Mouse (Mus musculus): ENCODE measurements around the gene Bin2. TPM values are rescaled to one million over a fixed set of nuclear protein-coding genes. Genes with fewer than 3 reads are reported as not detected.

Gene Bin2
- polyA plus RNA-seq (2014; fragmentation: Illumina TruSeq; extraction: RNeasy Lipid Tissue Mini Kit (QIAGEN cat#74804); ENCODE audit: low read depth, low replicate concordance) = 4.3 TPM

GRCm38 (mm10) chr15:100669337-100669736 is at the start of gene Bin2:
Gene Bin2 (minus strand): TSS chr15:100669553.

GRCm38 (mm10) chr15:100687430-100687971 is 18.1 kb upstream of the Bin2 start, which contains the start of gene Cela1:
Gene Cela1 (minus strand): TSS chr15:100687921.

GRCm38 (mm10) chr15:100636700-100637501 is 32.5 kb downstream of the Bin2 start, which contains the start of gene Smagp:
Gene Smagp (minus strand): TSS chr15:100636940.

GRCm38 (mm10) chr15:100614996-100615824 is 54.1 kb downstream of the Bin2 start, which contains the start of gene Dazap2:
Gene Dazap2 (plus strand): TSS chr15:100615349.

GRCm38 (mm10) chr15:100599276-100600046 is 69.9 kb downstream of the Bin2 start, which contains the start of gene Pou6f1:
Gene Pou6f1 (minus strand): TSS chr15:100599984.

Other genes with a start within 250 kb of the Bin2 start
- 0.50 TPM for gene Gm5475, start 247.4 kb downstream of the Bin2 start, polyA plus RNA-seq (2014; fragmentation: Illumina TruSeq; extraction: RNeasy Lipid Tissue Mini Kit (QIAGEN cat#74804); ENCODE audit: low read depth, low replicate concordance)
- gene Slc11a2, start 244.5 kb downstream of the Bin2 start, polyA plus RNA-seq (2014; fragmentation: Illumina TruSeq; extraction: RNeasy Lipid Tissue Mini Kit (QIAGEN cat#74804); ENCODE audit: low read depth, low replicate concordance) = 59.2 TPM
- gene Letmd1, start 200.5 kb downstream of the Bin2 start, polyA plus RNA-seq (2014; fragmentation: Illumina TruSeq; extraction: RNeasy Lipid Tissue Mini Kit (QIAGEN cat#74804); ENCODE audit: low read depth, low replicate concordance) = 33.7 TPM
- 5.0 TPM for gene Csrnp2, start 174.1 kb downstream of the Bin2 start, polyA plus RNA-seq (2014; fragmentation: Illumina TruSeq; extraction: RNeasy Lipid Tissue Mini Kit (QIAGEN cat#74804); ENCODE audit: low read depth, low replicate concordance)
- 19.3 TPM for gene Tfcp2, start 117.5 kb downstream of the Bin2 start, polyA plus RNA-seq (2014; fragmentation: Illumina TruSeq; extraction: RNeasy Lipid Tissue Mini Kit (QIAGEN cat#74804); ENCODE audit: low read depth, low replicate concordance)
- gene Pou6f1, start 69.6 kb downstream of the Bin2 start, polyA plus RNA-seq (2014; fragmentation: Illumina TruSeq; extraction: RNeasy Lipid Tissue Mini Kit (QIAGEN cat#74804); ENCODE audit: low read depth, low replicate concordance) = 42.7 TPM
- 271 TPM for gene Dazap2, start 54.2 kb downstream of the Bin2 start, polyA plus RNA-seq (2014; fragmentation: Illumina TruSeq; extraction: RNeasy Lipid Tissue Mini Kit (QIAGEN cat#74804); ENCODE audit: low read depth, low replicate concordance)
- gene Smagp, start 32.6 kb downstream of the Bin2 start, polyA plus RNA-seq (2014; fragmentation: Illumina TruSeq; extraction: RNeasy Lipid Tissue Mini Kit (QIAGEN cat#74804); ENCODE audit: low read depth, low replicate concordance) = 77.1 TPM
- gene Cela1, start 18.4 kb upstream of the Bin2 start, polyA plus RNA-seq (2014; fragmentation: Illumina TruSeq; extraction: RNeasy Lipid Tissue Mini Kit (QIAGEN cat#74804); ENCODE audit: low read depth, low replicate concordance) = 30.0 TPM
- gene Galnt6, start 59.8 kb upstream of the Bin2 start, polyA plus RNA-seq (2014; fragmentation: Illumina TruSeq; extraction: RNeasy Lipid Tissue Mini Kit (QIAGEN cat#74804); ENCODE audit: low read depth, low replicate concordance) = 5.5 TPM
- 10.1 TPM for gene Slc4a8, start 92.2 kb upstream of the Bin2 start, polyA plus RNA-seq (2014; fragmentation: Illumina TruSeq; extraction: RNeasy Lipid Tissue Mini Kit (QIAGEN cat#74804); ENCODE audit: low read depth, low replicate concordance)
- gene Scn8a, start 200.3 kb upstream of the Bin2 start, polyA plus RNA-seq (2014; fragmentation: Illumina TruSeq; extraction: RNeasy Lipid Tissue Mini Kit (QIAGEN cat#74804); ENCODE audit: low read depth, low replicate concordance) = 3.0 TPM